Mouse (Mus musculus) heart, embryonic 15.5 days (tissue): ENCODE measurements around the gene Dbi. TPM values are rescaled to one million over a fixed set of nuclear protein-coding genes. Genes with fewer than 3 reads are reported as not detected.

Experiments used
- ATAC-seq: fragments of 200-750 bp; cut with Nextera tagmentation; replicated peaks from 2 replicates; pipeline ENCODE4 v1.8.0; 2017; ENCODE audit warnings: low read depth, moderate TSS enrichment; ENCODE audit not compliant: insufficient number of reproducible peaks, insufficient read depth, low FRiP score
- H3K27ac ChIP-seq: fragments of 300-500 bp; sonication (generic); 2 replicates; pipeline ENCODE4 v1.5.1; 2015; ENCODE audit warnings: mild to moderate bottlenecking, inconsistent platforms
- H3K27me3 ChIP-seq: fragments of 300-500 bp; sonication (generic); 2 replicates; pipeline ENCODE4 v1.6.1; 2015; ENCODE audit warnings: inconsistent platforms
- H3K36me3 ChIP-seq: fragments of 300-500 bp; sonication (generic); 2 replicates; pipeline ENCODE4 v1.6.1; 2015; ENCODE audit warnings: mild to moderate bottlenecking, inconsistent platforms
- H3K4me1 ChIP-seq: fragments of 300-500 bp; sonication (generic); replicated peaks from 2 replicates; pipeline ENCODE4 v1.6.1; 2015; ENCODE audit warnings: inconsistent platforms
- H3K4me2 ChIP-seq: fragments of 300-500 bp; sonication (generic); 2 replicates; pipeline ENCODE4 v1.6.1; 2015; ENCODE audit warnings: inconsistent platforms, mild to moderate bottlenecking, moderate library complexity
- H3K4me3 ChIP-seq: fragments of 300-500 bp; sonication (generic); 2 replicates; pipeline ENCODE4 v1.5.1; 2015; ENCODE audit warnings: mild to moderate bottlenecking, inconsistent platforms
- H3K9ac ChIP-seq: fragments of 300-500 bp; sonication (generic); 2 replicates; pipeline ENCODE4 v1.6.1; 2015; ENCODE audit warnings: mild to moderate bottlenecking, inconsistent platforms
- H3K9me3 ChIP-seq: fragments of 300-500 bp; sonication (generic); replicated peaks from 2 replicates; pipeline ENCODE4 v1.6.1; 2016; ENCODE audit warnings: inconsistent platforms
- WGBS: fragments of 180-500 bp; shearing (Covaris S2); methylation state at CpG from one replicate; pipeline ENCODE4 v1.1.7; 2015; ENCODE audit warnings: mixed read lengths; 5-methylcytosine and 5-hydroxymethylcytosine counted together
- polyA plus RNA-seq: library from polyadenylated mRNA; unstranded; fragments of >200 nt; fragmentation: Nextera tagmentation; extraction: Ambion mirVana; gene quantifications from 2 replicates; pipeline ENCODE4 v1.2.1, GENCODE M21; 2015

Dbi gene
- polyA plus RNA-seq, 1 experiment from 2014 or later, result 771 TPM

- H3K4me1 ChIP-seq, result no peaks in the 10 kb centered on the region
- no peak overlapping the region for H3K27ac ChIP-seq
- no peak for ATAC-seq
- 84% methylated on average over 8 of the region's 8 CpGs for WGBS
- H3K36me3 ChIP-seq, result no peaks in the 10 kb centered on the region
- H3K9ac ChIP-seq, result no peak overlapping the region
- H3K4me2 ChIP-seq, result no peak overlapping the region
- no peaks in the 10 kb centered on the region for H3K27me3 ChIP-seq
- no peaks in the 10 kb centered on the region for H3K9me3 ChIP-seq
- H3K4me3 ChIP-seq, result no peak overlapping the region
Observed at GRCm38 (mm10) chr1:120066159-120066558, 54.7 kb downstream of the Dbi start.

DNA sequence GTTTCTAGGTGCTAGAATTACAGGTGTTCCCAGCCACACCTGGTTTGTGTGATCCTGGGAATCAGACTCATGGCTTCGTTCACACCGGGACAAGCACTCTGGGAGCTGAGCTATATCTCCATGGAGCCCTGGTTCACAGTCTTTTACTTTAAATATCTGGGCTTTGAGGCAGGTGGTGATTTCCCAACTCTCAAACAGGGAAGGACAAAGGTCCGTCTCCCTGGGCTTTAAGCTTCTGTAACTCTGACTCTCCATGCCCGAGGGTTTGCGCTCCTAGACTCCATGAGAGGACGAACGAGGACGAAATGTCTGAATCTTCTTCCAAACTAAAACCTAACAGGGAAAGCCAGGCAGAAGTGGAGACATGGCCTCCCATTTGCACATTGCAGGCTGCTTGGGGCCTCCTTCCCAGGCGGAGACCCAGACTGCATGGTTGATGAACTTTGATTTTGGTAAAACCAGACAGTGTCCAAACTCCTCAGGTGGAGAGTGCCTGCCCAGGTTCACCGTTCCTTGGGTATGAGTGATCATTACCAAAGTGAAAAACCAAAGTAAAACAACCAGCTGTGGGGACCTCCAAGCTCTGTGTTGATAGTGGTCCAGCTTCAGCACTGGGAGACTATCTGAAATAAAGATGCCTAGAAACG, 56.7 kb downstream of the Dbi start:
- ATAC-seq, result no peak
- Histone ChIP-seq H3K4me1 (no peaks in the 10 kb centered on the region), H3K9me3 (no peaks in the 10 kb centered on the region), H3K9ac (no peak overlapping the region), H3K4me2 (no peak overlapping the region), H3K36me3 (no peaks in the 10 kb centered on the region), H3K27me3 (no peaks in the 10 kb centered on the region), H3K4me3 (no peak overlapping the region), H3K27ac (no peak overlapping the region)
- 88% methylated on average over 11 of the region's 11 CpGs for WGBS

Other genes starting within 250 kb of the Dbi start
- 6.4 and 6.8 TPM in 2 replicates for gene Tmem177, start 207.9 kb downstream of the Dbi start, polyA plus RNA-seq
- gene Cfap221, start 123.8 kb downstream of the Dbi start, polyA plus RNA-seq, result 0.08 TPM in 1 of 2 replicates, not detected in the other
- 0.27 TPM in 1 of 2 replicates, not detected in the other for gene Sctr, start 114.2 kb downstream of the Dbi start, polyA plus RNA-seq
- 7.3 and 10.7 TPM in 2 replicates for gene Tmem37, start 47.0 kb downstream of the Dbi start, polyA plus RNA-seq
- 8.2 and 13.6 TPM in 2 replicates for gene 3110009E18Rik, start 109 bp upstream of the Dbi start, polyA plus RNA-seq
- gene Steap3, start 151.6 kb upstream of the Dbi start, polyA plus RNA-seq, result 15.9 and 19.1 TPM in 2 replicates
- 0.06 TPM in 1 of 2 replicates, not detected in the other for gene C1ql2, start 219.5 kb upstream of the Dbi start, polyA plus RNA-seq